In genomic region chr15:60814542-60814941, GRCm38 (mm10) we compare ENCODE assay signal across 14 mouse cellular contexts.
"Had no signal": no experiment of that assay in that cellular context is flagged by ENCODE, and none has a peak within 500 bp of the region (broad histone marks: within the 10 kb centered on the region; RNA-seq: fewer than 3 reads in every experiment).

No protein-coding gene starts in this region.

- H3K4me1 ChIP-seq: lung, embryonic 15.5 days; midbrain, embryonic 13.5 days; midbrain, embryonic 15.5 days; neural tube, embryonic 12.5 days; stomach, embryonic 15.5 days had no signal

- H3K36me3 ChIP-seq: midbrain, embryonic 13.5 days; midbrain, embryonic 15.5 days; neural tube, embryonic 12.5 days; stomach, embryonic 15.5 days had no signal

- DNase-seq: liver, postnatal 0 days; lung, adult 2 months; lung, postnatal 14 days; lung, postnatal 36 days; right cerebral cortex, postnatal 14 days; thymus, adult 2 months; thymus, postnatal 25 days; thymus, postnatal 4 days had no signal

- H3K27me3 ChIP-seq: lung, embryonic 15.5 days; midbrain, embryonic 13.5 days; midbrain, embryonic 15.5 days; neural tube, embryonic 12.5 days; stomach, embryonic 15.5 days had no signal

- H3K4me3 ChIP-seq: lung, embryonic 15.5 days; midbrain, embryonic 13.5 days; midbrain, embryonic 15.5 days; neural tube, embryonic 12.5 days; stomach, embryonic 15.5 days had no signal

- H3K9me3 ChIP-seq: lung, embryonic 15.5 days; midbrain, embryonic 13.5 days; midbrain, embryonic 15.5 days; neural tube, embryonic 12.5 days; stomach, embryonic 15.5 days had no signal

- ATAC-seq: liver, postnatal 0 days; lung, postnatal 0 days; midbrain, embryonic 13.5 days; midbrain, embryonic 15.5 days had no signal
